Mouse (Mus musculus) intestine, embryonic 14.5 days (tissue): ENCODE measurements at regions not wholly inside any gene's neighbourhood (a gene's known extent, or its start where the extent isn't known, plus 50 kb on each side); places are given as distances from the start of the nearest gene placed in this dataset.
A peak's percentile ranks its signal among the peaks of the same experiment; 100 is the strongest.

Source experiments
- ATAC-seq: fragments of 200-750 bp; cut with Nextera tagmentation; replicated peaks from 2 replicates; pipeline ENCODE4 v1.8.0; 2017; ENCODE audit warnings: low read depth, moderate number of reproducible peaks, moderate TSS enrichment, moderate library complexity; ENCODE audit not compliant: low FRiP score, low TSS enrichment
- DNase-seq: peaks from one replicate; pipeline ENCODE4 v3.0.0-alpha.2; 2018; ENCODE audit warnings: low spot score
- H3K27ac ChIP-seq: fragments of 300-500 bp; sonication (generic); 2 replicates; pipeline ENCODE4 v1.5.1; 2014; ENCODE audit warnings: low read depth, mild to moderate bottlenecking, control low read depth
- H3K27me3 ChIP-seq: fragments of 300-500 bp; sonication (generic); replicated peaks from 2 replicates; pipeline ENCODE4 v1.6.1; 2014; ENCODE audit warnings: low read length, control low read depth; ENCODE audit not compliant: control insufficient read depth, insufficient read depth
- H3K36me3 ChIP-seq: fragments of 300-500 bp; sonication (generic); 2 replicates; pipeline ENCODE4 v1.6.1; 2014; ENCODE audit warnings: low read length, control low read depth; ENCODE audit not compliant: control insufficient read depth, insufficient read depth
- H3K4me1 ChIP-seq: fragments of 300-500 bp; sonication (generic); replicated peaks from 2 replicates; pipeline ENCODE4 v1.6.1; 2014; ENCODE audit warnings: low read length, control low read depth, mixed read lengths; ENCODE audit not compliant: control insufficient read depth, insufficient read depth
- H3K4me2 ChIP-seq: fragments of 300-500 bp; sonication (generic); 2 replicates; pipeline ENCODE4 v1.6.1; 2014; ENCODE audit warnings: low read length
- H3K4me3 ChIP-seq: fragments of 300-500 bp; sonication (generic); 2 replicates; pipeline ENCODE4 v1.5.1; 2014; ENCODE audit warnings: low read depth, low read length, control low read depth, mixed read lengths
- H3K9ac ChIP-seq: fragments of 300-500 bp; sonication (generic); 2 replicates; pipeline ENCODE4 v1.6.1; 2014; ENCODE audit warnings: mild to moderate bottlenecking, low read length
- H3K9me3 ChIP-seq: fragments of 300-500 bp; sonication (generic); 2 replicates; pipeline ENCODE4 v1.6.1; 2016; ENCODE audit warnings: low read length, control low read depth; ENCODE audit not compliant: control insufficient read depth
- WGBS: fragments of 180-500 bp; shearing (Covaris S2); extraction: QIAGEN DNeasy Blood & Tissue Kit; methylation state at CpG from one replicate; pipeline ENCODE4 v1.1.7; 2014; 5-methylcytosine and 5-hydroxymethylcytosine counted together

GRCm38 (mm10) chr16:95647854-95648253, 54.0 kb upstream of the Ets2 start:
- no peaks in the 10 kb centered on the region for H3K36me3 ChIP-seq
- no peaks in the 10 kb centered on the region for H3K9me3 ChIP-seq
- ATAC-seq (peak; percentile 61; the same call in 1 of the 2 replicates), DNase-seq (peak; percentile 96)
- no peak overlapping the region for H3K4me2 ChIP-seq
- no peak overlapping the region for H3K9ac ChIP-seq
- H3K27me3 ChIP-seq, result no peaks in the 10 kb centered on the region
- H3K4me3 ChIP-seq, result no peak overlapping the region
- H3K27ac ChIP-seq, result no peak overlapping the region
- WGBS, result 15% methylated on average over 13 of the region's 13 CpGs
- H3K4me1 ChIP-seq, result no peaks in the 10 kb centered on the region

- H3K4me2 ChIP-seq, result no peak overlapping the region
- ATAC-seq (no peak), DNase-seq (no peak)
- H3K27me3 ChIP-seq, result no peaks in the 10 kb centered on the region
- 82% methylated on average over 15 of the region's 15 CpGs for WGBS
- no peaks in the 10 kb centered on the region for H3K4me1 ChIP-seq
- H3K9ac ChIP-seq, result no peak overlapping the region
- no peaks in the 10 kb centered on the region for H3K36me3 ChIP-seq
- H3K27ac ChIP-seq, result no peak overlapping the region
- H3K9me3 ChIP-seq, result no peaks in the 10 kb centered on the region
- H3K4me3 ChIP-seq, result no peak overlapping the region
Observed at GRCm38 (mm10) chr16:95642784-95643590, 56.6 kb upstream of the Erg start.

- Histone ChIP-seq H3K27ac (no peak overlapping the region), H3K4me2 (no peak overlapping the region), H3K36me3 (no peaks in the 10 kb centered on the region), H3K27me3 (no peaks in the 10 kb centered on the region), H3K4me3 (no peak overlapping the region), H3K9me3 (no peaks in the 10 kb centered on the region), H3K9ac (no peak overlapping the region), H3K4me1 (no peaks in the 10 kb centered on the region)
- DNase-seq, result no peak
- ATAC-seq, result no peak
- WGBS, result 91% methylated on average over 3 of the region's 3 CpGs
Observed at GRCm38 (mm10) chr16:95640670-95641069, 54.3 kb upstream of the Erg start.

GRCm38 (mm10) chr16:95639677-95640076, 53.3 kb upstream of the Erg start:
- Histone ChIP-seq H3K9me3 (no peaks in the 10 kb centered on the region), H3K4me2 (no peak overlapping the region), H3K27ac (no peak overlapping the region), H3K36me3 (no peaks in the 10 kb centered on the region), H3K4me3 (no peak overlapping the region), H3K9ac (no peak overlapping the region), H3K4me1 (no peaks in the 10 kb centered on the region), H3K27me3 (no peaks in the 10 kb centered on the region)
- WGBS, result 87% methylated on average over 3 of the region's 3 CpGs
- no peak for DNase-seq
- ATAC-seq, result no peak

GRCm38 (mm10) chr16:95637850-95638249, 51.5 kb upstream of the Erg start:
- H3K9me3 ChIP-seq, result no peaks in the 10 kb centered on the region
- ATAC-seq, result no peak
- H3K9ac ChIP-seq, result no peak overlapping the region
- 54% methylated on average over 7 of the region's 7 CpGs for WGBS
- H3K27me3 ChIP-seq, result no peaks in the 10 kb centered on the region
- no peak overlapping the region for H3K4me3 ChIP-seq
- no peak overlapping the region for H3K27ac ChIP-seq
- no peak for DNase-seq
- no peak overlapping the region for H3K4me2 ChIP-seq
- no peaks in the 10 kb centered on the region for H3K4me1 ChIP-seq
- no peaks in the 10 kb centered on the region for H3K36me3 ChIP-seq

- ATAC-seq (no peak), DNase-seq (no peak)
- Histone ChIP-seq H3K36me3 (no peaks in the 10 kb centered on the region), H3K27ac (no peak overlapping the region), H3K4me1 (no peaks in the 10 kb centered on the region), H3K9ac (no peak overlapping the region), H3K4me3 (no peak overlapping the region), H3K9me3 (no peaks in the 10 kb centered on the region), H3K4me2 (no peak overlapping the region), H3K27me3 (no peaks in the 10 kb centered on the region)
- 63% methylated on average over 7 of the region's 7 CpGs for WGBS
Observed at GRCm38 (mm10) chr16:95636615-95637014, 50.2 kb upstream of the Erg start.
